Mouse (Mus musculus): Measurements from ENCODE around the gene Naa30.
A peak's percentile ranks its signal among the peaks of the same experiment; 100 is the strongest.

Gene Naa30

GRCm38 (mm10) chr14:49226986-49227385 is 55.0 kb downstream of the Naa30 start:
- DNase-seq: peak; percentile 55

DNA sequence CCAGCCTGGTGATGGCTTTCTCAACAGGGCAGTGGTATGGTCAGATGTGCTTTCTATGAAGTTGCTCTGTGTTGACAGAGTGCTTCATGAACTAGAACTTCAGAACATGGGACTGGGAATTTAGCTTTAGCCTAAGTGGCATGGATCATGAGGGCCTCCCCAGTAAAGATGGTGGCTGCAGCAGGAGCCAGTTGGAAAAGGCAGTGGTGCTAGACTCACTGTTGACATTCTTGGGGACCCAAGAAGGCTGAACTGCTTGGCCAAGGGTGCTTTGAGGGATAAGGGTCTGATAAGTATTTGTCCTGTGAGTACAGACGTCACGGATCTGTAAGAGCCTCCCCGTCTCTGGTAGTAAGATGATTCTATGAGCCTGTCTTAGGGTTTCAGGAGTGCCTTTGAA is 59.8 kb downstream of the Naa30 start:
- DNase-seq: peak; percentile 76

GRCm38 (mm10) chr14:49234788-49235515 is 62.9 kb downstream of the Naa30 start:
- DNase-seq: peak; percentile 85

- DNase-seq: peak; percentile 80
Measured at GRCm38 (mm10) chr14:49238206-49238605, 66.2 kb downstream of the Naa30 start.
